Mouse (Mus musculus): Measurements from ENCODE around the gene Heatr6. TPM values are rescaled to one million over a fixed set of nuclear protein-coding genes. Genes with fewer than 3 reads are reported as not detected.

Gene Heatr6
- 41.0 and 42.3 TPM in 2 replicates for polyA plus RNA-seq (2015; fragmentation: Nextera tagmentation; extraction: Ambion mirVana)

DNA sequence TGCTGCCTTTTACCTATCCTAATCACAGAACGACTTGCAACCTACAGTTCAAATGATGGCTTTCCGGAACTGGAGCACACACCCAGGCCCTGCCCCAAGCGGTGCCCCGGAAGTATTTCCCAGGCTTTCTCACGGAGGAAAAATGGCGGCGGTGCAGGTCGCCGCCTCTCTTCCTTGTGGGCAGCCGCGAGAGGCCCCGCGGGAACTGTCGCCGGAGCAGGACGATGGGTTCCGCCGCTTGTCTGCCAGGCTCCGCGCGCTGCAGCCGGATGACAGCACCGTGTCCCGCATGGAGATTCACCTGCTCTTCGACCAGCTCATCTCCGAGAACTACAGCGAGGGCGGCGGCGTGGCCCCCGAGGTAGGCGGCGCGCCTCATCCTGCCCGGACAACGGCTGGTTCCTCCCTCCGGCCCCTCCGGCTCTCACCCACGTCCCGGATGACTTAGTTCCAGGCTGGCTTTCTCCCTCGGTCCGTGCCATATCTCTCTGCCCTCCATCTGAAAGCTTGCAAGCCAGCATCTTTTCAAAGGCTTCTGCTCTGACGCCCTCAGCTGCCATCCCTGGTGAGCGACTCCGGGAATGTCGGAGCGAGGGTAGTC, at the start of gene Heatr6:
Gene Heatr6, plus strand, starts transcription at position 116 of the 601 bp plus-strand sequence.
- H3K27me3 ChIP-seq (replicated peaks), result peaks cover 15% of the 10 kb centered on the region
- peak; percentile 98 for ATAC-seq (replicated peaks)
- WGBS, result under 1% methylated on average over 47 of the region's 47 CpGs

DNA sequence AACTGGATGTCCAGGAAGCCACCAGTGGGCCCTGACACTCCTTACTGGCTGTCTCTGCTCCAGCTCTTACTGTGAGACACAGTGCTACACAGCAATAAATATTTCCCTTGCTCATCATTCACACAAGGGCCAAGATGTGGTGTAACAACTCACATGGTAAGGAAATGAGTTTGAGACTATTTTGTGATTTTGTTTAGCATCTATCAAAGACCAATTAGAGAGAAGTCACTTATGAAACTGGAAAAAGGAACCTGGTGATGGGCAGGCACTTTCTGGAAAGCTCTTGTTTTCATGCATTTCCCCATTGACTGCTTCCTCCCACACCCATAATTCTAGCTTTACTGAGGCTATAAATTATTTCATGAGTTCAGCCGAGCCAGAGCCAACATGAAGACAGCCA, 49.8 kb upstream of the Heatr6 start, which contains the start of gene Wfdc17:
Gene Wfdc17, plus strand, starts transcription at position 287 of the 400 bp plus-strand sequence.
- Histone ChIP-seq H3K9ac (no peak within 1 kb of the TSS), H3K4me1 (no peaks in the 10 kb centered on the region), H3K4me3 (no peak within 1 kb of the TSS), H3K36me3 (replicated peaks) (no peaks in the 10 kb centered on the region), H3K27ac (no peak within 1 kb of the TSS), H3K27me3 (replicated peaks) (no peaks in the 10 kb centered on the region), H3K9me3 (no peaks in the 10 kb centered on the region), H3K4me2 (no peak within 1 kb of the TSS)
- WGBS, result 64% methylated on average over 1 of the region's 1 CpGs
- no peak for ATAC-seq (replicated peaks)

More for the DNA sequence above, at the start of gene Heatr6:
- H3K4me3 ChIP-seq, result peak within 1 kb of the TSS; percentile 83
- H3K4me1 ChIP-seq, result peaks cover 26% of the 10 kb centered on the region
- peaks cover 16% of the 10 kb centered on the region for H3K36me3 ChIP-seq (replicated peaks)
- peak within 1 kb of the TSS; percentile 81 for H3K9ac ChIP-seq
- H3K4me2 ChIP-seq, result peak within 1 kb of the TSS; percentile 60
- H3K27ac ChIP-seq, result peak within 1 kb of the TSS; percentile 94
- no peaks in the 10 kb centered on the region for H3K9me3 ChIP-seq

DNA sequence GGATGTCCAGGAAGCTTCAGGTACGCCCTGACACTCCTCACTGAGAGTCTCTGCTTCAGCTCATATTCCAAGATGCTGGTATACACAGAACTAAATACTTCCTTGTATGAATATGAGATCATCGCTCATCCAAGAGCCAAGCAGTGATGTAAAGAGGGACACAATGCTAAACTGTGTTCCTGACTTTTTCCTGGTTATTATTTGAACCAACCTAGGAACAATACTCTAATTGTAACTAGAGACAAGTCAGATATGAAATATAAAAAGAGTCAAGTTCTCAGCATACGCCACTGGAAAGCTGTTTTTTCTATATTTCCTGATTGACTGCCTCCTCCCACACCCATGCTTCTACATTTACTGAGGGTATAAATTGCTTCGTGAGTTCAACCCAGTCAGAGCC, 44.8 kb upstream of the Heatr6 start, which contains the start of gene Wfdc18:
Gene Wfdc18, plus strand, starts transcription at position 301 of the 400 bp plus-strand sequence.
- Histone ChIP-seq H3K27me3 (replicated peaks) (no peaks in the 10 kb centered on the region), H3K9ac (no peak within 1 kb of the TSS), H3K9me3 (no peaks in the 10 kb centered on the region), H3K27ac (no peak within 1 kb of the TSS), H3K4me2 (no peak within 1 kb of the TSS), H3K4me3 (no peak within 1 kb of the TSS), H3K36me3 (replicated peaks) (no peaks in the 10 kb centered on the region), H3K4me1 (no peaks in the 10 kb centered on the region)
- WGBS, result 69% methylated on average over 4 of the region's 4 CpGs
- no peak for ATAC-seq (replicated peaks)

DNA sequence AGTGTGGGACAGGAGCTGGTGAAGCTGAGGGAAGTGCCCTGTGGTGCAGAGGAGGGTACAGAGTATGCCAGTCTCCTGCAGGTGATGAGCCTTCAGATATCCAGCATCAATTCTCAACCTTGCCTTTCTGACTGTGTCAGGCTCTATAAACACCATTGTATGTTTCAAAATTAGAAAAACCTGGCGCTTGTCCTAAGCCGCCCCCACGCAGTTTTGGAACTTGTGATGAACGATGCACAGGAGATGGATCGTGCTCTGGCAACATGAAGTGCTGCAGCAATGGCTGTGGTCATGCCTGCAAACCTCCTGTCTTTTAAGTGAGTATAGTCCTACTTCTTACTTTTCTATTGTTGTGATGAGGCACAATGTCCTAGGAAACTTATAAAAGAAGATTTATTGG, 43.8 kb upstream of the Heatr6 start:
- Histone ChIP-seq H3K27me3 (replicated peaks) (no peaks in the 10 kb centered on the region), H3K36me3 (replicated peaks) (no peaks in the 10 kb centered on the region), H3K9ac (no peak overlapping the region), H3K9me3 (no peaks in the 10 kb centered on the region), H3K4me1 (no peaks in the 10 kb centered on the region), H3K27ac (no peak overlapping the region), H3K4me2 (no peak overlapping the region), H3K4me3 (no peak overlapping the region)
- WGBS, result 94% methylated on average over 5 of the region's 5 CpGs
- ATAC-seq (replicated peaks), result no peak

DNA sequence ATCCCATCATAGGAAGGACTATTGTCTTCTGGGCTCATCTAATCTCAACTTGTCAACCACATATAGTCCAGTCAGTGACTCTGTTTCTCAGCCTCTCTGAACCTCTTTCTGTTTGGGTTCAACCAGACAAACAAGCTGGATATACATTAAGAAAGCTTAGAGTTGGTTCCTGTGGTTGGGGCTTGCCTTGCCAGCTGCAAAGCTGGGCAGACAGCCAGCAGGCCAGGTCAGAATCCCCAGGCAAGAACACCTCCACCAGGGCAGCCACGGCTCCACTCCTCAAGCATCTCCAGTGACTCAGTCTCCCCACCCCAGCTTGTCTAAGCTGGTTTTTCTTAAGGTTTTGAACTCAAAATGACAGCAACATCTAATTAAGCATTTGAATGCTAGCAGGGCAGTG, 40.8 kb upstream of the Heatr6 start:
- Histone ChIP-seq H3K4me3 (no peak overlapping the region), H3K9ac (no peak overlapping the region), H3K27ac (no peak overlapping the region), H3K27me3 (replicated peaks) (no peaks in the 10 kb centered on the region), H3K36me3 (replicated peaks) (no peaks in the 10 kb centered on the region), H3K4me1 (no peaks in the 10 kb centered on the region), H3K4me2 (no peak overlapping the region), H3K9me3 (no peaks in the 10 kb centered on the region)
- WGBS, result 78% methylated on average over 1 of the region's 1 CpGs
- ATAC-seq (replicated peaks), result no peak

DNA sequence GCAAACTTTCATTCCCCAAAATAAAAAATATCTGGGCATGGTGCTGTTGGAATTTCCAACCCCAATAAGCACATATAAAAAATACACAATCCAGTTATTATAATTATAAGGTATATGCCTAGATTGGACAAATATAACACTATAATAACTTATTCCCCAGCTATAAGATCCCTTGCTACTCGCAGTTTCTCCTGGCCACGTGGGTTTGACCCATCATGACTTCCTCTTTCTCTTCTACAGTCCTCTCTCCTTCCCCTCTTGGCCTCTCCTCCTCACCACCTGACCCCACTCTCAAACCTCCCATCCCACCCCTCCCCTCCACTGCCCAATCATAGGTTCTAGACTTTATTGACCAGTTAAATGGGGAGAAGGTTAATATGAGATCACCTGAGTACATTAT, 39.6 kb upstream of the Heatr6 start:
- Histone ChIP-seq H3K27ac (no peak overlapping the region), H3K9me3 (no peaks in the 10 kb centered on the region), H3K4me1 (no peaks in the 10 kb centered on the region), H3K4me2 (no peak overlapping the region), H3K4me3 (no peak overlapping the region), H3K36me3 (replicated peaks) (no peaks in the 10 kb centered on the region), H3K27me3 (replicated peaks) (no peaks in the 10 kb centered on the region), H3K9ac (no peak overlapping the region)
- 77% methylated on average over 2 of the region's 2 CpGs for WGBS
- no peak for ATAC-seq (replicated peaks)

DNA sequence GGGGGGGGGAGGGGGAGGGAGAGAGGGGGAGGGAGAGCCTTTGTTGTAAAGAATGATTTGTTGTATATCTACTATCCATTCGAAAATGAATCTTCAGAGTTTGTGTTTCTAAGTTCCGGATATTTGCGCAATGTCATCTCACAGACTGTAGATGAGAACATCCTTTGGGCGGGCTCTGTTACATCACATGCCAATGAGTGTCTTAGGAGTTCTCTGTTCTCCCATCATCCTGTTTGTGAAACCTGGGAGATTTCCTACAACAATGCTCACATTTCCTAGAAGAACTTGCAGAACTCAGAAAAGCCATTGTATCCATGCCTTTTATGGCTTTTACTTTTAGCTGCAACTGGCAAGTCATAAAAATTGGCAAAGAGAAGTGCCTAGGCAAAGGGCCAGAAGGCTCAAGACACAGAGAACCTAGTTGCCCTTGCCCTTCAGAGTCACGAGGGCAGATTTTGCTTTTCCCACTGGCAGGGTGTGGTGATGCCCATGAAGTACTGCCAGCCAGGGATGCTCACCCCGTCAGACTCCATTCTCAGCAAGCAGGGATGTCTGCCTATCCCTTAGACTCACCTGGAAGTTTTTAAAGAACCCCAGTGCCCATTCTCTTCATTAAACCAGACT, 36.3 kb upstream of the Heatr6 start:
- Histone ChIP-seq H3K9me3 (no peaks in the 10 kb centered on the region), H3K36me3 (replicated peaks) (no peaks in the 10 kb centered on the region), H3K4me3 (no peak overlapping the region), H3K27ac (no peak overlapping the region), H3K27me3 (replicated peaks) (no peaks in the 10 kb centered on the region), H3K4me2 (no peak overlapping the region), H3K4me1 (no peaks in the 10 kb centered on the region), H3K9ac (no peak overlapping the region)
- 88% methylated on average over 6 of the region's 6 CpGs for WGBS
- no peak for ATAC-seq (replicated peaks)

DNA sequence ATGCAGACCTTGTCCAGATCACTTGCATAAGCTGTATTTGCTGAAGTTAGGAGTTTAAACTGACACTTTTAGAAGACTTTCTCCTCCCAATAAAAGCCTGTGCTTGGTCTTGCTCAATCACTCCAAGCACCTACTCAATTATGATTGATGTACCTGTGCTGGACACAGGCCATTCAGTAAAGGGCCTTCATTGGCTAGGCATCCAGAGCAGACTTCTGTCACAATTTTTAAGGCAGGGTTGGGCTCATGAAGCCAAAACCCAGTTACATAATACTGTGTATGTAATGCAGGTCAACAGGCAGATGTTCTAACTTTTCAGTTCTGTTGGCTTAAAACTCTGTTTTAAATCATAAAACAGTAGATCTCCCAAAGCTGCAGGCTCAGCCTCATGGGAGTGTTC, 32.7 kb upstream of the Heatr6 start:
- Histone ChIP-seq H3K4me1 (no peaks in the 10 kb centered on the region), H3K36me3 (replicated peaks) (no peaks in the 10 kb centered on the region), H3K4me3 (no peak overlapping the region), H3K27me3 (replicated peaks) (no peaks in the 10 kb centered on the region), H3K27ac (no peak overlapping the region), H3K4me2 (no peak overlapping the region), H3K9me3 (no peaks in the 10 kb centered on the region), H3K9ac (no peak overlapping the region)
- no peak for ATAC-seq (replicated peaks)

DNA sequence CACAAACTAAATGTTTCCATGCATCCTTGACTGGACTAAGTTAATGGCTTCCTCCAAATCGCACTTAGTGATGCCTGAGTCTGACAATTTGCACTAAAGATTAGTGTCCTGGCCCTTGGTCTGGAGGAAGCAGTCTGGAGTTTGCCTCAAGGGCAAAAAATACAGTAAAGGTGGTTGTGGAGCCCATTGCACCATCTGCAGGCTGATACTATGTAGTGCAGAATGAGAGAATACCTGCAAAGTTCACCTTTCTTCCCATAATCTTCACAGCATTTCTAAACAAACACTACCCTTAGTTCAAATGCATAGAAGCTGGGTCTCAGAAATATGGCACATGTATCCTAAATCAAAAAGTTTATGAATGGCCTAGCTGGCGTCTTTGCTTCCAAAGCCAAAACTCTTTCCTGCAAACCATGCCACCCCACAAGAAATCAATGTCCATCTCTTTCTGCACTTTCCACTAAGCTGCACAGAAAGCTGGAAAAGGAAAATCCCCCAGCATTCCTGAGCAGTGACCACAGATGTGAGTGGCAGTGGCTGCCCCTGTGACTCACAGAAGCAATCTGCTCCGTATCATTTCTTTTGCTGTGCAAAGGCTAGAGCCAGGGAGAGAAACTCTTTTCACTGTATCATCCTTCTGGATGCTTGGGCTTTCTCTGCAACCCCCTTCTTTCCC, 24.6 kb upstream of the Heatr6 start:
- no peak for ATAC-seq (replicated peaks)
- Histone ChIP-seq H3K9ac (no peak overlapping the region), H3K4me3 (no peak overlapping the region), H3K27me3 (replicated peaks) (no peaks in the 10 kb centered on the region), H3K36me3 (replicated peaks) (no peaks in the 10 kb centered on the region), H3K4me1 (no peaks in the 10 kb centered on the region), H3K9me3 (no peaks in the 10 kb centered on the region), H3K27ac (no peak overlapping the region), H3K4me2 (no peak overlapping the region)
- 73% methylated on average over 3 of the region's 3 CpGs for WGBS

DNA sequence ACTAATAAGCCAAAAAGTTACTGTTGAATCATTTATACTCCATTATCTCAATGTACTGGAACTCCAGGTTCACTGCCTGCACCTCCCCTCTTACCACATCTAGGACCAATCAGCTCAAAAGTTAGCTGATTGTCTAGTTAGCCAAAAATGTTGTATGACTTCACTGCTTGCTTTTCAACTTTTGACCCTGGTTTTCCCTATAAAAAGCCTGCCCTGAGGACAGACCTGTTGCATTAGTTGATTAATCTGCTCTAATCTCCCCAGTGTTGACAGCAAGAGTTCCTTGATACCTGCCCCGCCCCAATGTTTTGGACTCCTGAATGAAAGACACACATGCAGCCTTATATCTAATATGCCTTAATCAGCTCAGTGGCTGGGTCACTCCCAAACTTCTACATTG, 22.4 kb upstream of the Heatr6 start:
- WGBS, result 95% methylated on average over 1 of the region's 1 CpGs
- H3K4me2 ChIP-seq, result no peak overlapping the region
- no peak overlapping the region for H3K4me3 ChIP-seq
- H3K27ac ChIP-seq, result no peak overlapping the region
- no peaks in the 10 kb centered on the region for H3K27me3 ChIP-seq (replicated peaks)
- no peaks in the 10 kb centered on the region for H3K4me1 ChIP-seq
- H3K9ac ChIP-seq, result no peak overlapping the region
- no peaks in the 10 kb centered on the region for H3K9me3 ChIP-seq
- no peaks in the 10 kb centered on the region for H3K36me3 ChIP-seq (replicated peaks)
- no peak for ATAC-seq (replicated peaks)

DNA sequence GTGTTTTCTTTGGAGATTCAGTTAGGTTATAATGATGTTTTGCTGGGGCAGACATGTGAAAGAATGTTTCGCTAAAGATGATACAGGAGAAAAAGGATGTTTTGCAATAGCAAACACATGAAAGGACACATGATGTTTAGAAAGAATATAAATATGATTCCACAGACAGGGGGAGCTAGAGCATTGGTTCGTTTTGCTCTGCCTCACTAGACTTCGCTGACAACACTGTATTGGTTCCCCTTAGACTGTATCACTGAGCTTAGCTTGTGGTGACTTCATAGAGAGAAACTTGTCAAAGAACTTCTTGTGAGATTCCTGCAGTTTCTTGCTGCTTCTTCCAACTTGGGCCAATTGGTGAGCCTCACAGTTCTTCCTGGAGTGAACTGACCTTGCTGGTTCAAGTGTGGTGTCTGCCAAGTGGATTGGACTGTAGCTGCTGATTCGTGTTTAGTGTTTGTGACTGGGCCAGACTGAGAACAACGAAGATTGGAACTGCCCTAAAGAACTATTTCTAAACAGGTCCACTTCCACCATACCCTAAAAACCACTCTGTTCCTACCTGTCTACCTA, 20.3 kb upstream of the Heatr6 start:
- no peak for ATAC-seq (replicated peaks)
- Histone ChIP-seq H3K9ac (no peak overlapping the region), H3K27ac (no peak overlapping the region), H3K4me2 (no peak overlapping the region), H3K4me1 (no peaks in the 10 kb centered on the region), H3K27me3 (replicated peaks) (no peaks in the 10 kb centered on the region), H3K9me3 (no peaks in the 10 kb centered on the region), H3K4me3 (no peak overlapping the region), H3K36me3 (replicated peaks) (no peaks in the 10 kb centered on the region)
- 79% methylated on average over 5 of the region's 5 CpGs for WGBS

DNA sequence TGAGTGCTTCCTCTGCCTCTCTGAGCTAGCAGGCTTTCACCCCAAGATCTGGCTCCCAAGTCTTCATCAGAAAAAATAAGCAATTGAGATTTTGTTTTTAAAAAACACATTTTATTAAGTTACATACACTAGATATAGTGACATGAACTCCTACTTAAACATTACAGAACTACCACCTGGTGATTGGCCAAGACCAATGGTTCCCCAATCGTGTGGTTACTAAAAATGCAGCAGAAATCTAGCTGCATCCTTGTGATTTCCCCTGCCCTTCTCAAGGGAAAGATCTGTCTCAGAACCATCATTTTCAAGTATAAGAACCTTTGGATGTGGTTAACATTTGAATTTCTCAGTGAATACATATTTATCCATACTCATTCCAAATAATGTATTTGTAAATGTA, 19.3 kb upstream of the Heatr6 start:
- 83% methylated on average over 1 of the region's 1 CpGs for WGBS
- no peak for ATAC-seq (replicated peaks)
- no peaks in the 10 kb centered on the region for H3K36me3 ChIP-seq (replicated peaks)

More for the DNA sequence above, 19.3 kb upstream of the Heatr6 start:
- Histone ChIP-seq H3K4me2 (no peak overlapping the region), H3K4me3 (no peak overlapping the region), H3K27ac (no peak overlapping the region), H3K9me3 (no peaks in the 10 kb centered on the region), H3K9ac (no peak overlapping the region), H3K4me1 (no peaks in the 10 kb centered on the region), H3K27me3 (replicated peaks) (no peaks in the 10 kb centered on the region)
